Mouse (Mus musculus) left cerebral cortex, adult 11 months (tissue): Measurements from ENCODE around the gene E030018B13Rik.

Source experiments
- DNase-seq: peaks from one replicate; pipeline ENCODE4 v3.0.0; 2022; ENCODE audit warnings: low spot score

Gene E030018B13Rik

DNA sequence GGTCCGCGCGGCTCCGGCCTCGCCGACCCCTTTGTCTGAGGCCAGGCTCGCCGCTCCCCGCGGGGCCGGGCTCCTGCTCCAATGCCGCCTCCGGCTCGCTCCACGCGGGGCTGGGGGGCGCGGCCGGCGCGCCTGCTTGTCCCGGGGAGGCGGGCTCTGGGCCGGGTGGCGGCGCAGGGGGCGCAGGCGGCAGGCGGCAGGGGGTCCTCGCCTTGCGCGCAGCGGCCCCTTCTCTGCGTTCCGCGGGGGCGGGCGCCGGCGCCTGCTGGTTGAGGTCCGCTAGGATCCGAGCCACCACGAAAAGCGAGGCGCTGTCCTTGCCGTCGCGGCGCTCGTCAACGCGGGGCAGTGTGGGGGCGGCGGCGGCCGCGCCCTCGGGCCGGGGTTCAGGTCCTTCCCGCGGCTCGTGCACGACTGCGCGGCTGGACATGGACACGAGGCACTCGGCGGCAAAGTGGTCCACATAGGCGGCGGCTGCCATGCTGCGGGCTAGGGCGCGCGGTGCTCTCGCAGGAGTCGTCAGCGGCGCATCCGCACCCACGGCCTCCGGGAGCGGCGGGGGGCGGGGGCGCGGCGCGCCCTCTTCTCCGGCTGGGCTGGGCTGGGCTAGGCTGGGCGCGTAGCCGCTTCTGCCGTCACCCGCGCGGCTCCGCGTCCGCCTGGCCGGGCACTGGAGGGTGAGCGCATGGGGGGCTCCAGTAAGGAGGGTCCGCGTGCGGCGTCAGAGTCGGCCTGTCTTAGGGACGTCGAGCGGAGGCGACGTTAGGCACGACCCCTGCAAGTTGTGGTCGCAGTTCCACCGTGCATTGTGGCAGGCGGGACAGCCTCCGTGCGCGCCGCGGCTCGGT, 21.6 kb downstream of the E030018B13Rik start:
- no peak for DNase-seq

DNA sequence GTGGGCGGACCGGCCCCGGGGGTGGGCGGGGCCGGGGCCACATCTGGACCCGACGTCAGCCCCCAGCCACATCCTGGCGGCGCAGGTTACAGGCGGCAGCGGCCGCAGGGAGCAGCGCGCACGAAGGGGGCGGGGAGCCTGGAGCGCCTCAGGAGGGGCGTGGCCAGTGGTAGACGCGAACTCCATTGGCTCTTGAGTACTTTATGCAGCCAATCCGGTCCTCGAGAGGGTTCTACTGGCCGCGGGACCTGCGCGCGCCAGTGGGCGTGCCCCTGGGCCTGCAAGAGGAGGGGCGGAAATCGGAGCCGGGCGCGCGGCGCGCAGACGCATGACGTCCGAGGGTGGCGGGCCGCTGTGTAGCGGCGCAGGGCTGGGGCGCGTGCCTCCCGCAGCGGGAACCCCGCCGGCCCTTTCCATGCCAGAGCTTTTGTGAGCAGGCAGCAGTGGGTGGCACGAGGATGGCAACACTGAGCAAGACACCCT, 22.3 kb downstream of the E030018B13Rik start, which contains the start of gene Klf13:
TSS of gene Klf13 (minus strand) at position 2 of the 483 bp plus-strand sequence.
- DNase-seq: peak; percentile 98

DNA sequence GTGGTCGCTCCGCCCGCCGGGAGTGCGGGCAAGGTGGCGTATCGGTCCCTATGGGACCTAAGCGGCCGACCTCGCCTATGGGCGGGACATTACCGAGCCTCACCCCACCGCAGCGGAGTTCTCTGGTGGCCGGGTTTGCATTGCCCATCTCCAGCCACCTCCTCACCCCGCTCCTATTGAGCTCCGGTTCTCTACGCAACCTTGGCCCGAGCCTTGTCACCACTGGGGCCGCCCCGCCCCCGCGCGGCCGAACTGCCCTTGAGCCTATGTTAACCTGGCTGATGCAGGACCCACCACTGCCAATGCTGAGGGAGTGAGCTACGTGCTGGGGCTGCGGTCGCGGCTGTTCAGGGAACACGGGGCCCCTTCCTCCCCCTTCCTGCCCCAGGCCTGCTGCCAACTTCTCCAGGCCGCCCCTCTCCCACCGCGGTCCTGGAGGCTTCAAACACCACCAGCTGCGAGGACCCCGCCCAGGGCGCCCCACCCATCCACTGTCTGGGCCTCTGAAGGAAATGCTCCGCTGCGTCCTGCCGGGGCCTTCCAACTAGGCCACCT, 22.8 kb downstream of the E030018B13Rik start:
- DNase-seq: no peak

DNA sequence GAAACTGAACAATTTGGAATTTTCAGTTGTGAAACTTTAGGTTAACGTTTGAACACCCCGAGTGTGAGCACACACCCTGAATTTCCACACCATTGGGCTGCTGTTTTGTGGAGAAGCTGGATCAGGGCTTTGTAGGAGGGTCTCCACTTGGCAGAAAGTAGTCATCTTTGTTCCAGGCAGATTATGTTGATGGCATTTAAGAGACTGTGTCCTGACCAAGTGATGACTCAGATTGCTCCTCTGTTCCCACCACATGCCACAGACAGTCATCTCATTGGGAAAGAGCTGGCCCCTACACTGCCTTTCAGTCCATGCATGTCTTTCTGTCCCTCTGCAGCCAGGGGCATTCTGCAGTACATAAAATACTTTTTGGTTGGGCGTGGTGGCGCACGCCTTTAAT, 23.7 kb downstream of the E030018B13Rik start:
- no peak for DNase-seq

DNA sequence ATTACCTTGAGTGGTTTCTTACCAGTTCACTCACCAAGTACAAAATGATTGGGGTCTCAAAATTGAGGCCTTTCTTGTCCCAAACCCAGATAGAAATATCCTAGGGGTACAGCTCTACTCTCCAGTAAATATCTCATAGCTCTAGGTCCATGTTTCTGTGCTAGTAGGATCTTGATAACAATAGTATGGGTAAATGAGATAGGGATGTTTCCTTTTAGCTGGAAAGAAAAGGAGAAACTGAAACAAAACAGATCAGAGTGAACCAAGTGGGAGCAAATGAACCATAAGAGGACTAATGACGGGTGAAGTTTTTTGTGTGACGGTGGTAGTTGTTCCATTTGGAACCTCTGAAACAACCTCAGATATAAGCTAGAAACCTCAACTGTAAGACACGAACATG, 24.4 kb downstream of the E030018B13Rik start:
- DNase-seq: no peak

DNA sequence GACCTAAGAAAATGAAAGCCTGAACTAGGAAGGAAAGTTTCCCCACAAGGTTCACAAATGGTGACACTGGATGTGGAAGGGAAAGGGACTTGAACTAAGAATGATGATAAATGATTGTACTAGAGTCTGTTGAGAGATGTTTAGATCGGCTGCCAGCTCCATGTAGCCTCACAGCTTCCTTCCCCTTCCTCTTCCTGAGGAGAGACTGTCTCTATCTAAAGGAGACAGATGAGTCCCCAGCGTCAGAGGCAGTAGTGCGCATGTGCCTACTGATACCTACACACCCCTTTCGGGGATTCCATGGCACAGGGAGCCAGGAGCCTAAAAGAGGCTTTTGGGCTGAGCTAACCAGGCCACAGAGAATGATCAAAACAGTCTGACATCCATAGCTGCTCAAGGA, 24.8 kb downstream of the E030018B13Rik start:
- DNase-seq: no peak

DNA sequence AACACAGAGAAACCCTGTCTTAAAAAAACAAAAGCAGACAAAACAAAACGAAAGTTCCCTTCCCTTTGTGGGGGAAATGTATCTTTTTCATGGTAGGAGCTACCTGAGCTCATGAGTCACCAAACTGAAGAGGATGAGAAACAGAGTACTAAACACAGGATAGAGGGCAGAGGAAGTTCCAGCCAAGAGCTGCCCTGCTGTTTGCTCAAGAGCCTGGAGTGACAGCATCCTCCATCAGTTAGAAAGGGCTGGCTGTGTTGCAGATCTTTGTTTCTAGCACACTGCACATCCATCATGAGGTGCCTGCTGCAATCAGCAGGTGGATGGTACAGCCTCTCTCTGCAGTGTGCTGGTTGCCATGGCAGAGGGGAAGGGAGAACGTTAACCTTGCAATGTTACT, 27.3 kb downstream of the E030018B13Rik start:
- no peak for DNase-seq

DNA sequence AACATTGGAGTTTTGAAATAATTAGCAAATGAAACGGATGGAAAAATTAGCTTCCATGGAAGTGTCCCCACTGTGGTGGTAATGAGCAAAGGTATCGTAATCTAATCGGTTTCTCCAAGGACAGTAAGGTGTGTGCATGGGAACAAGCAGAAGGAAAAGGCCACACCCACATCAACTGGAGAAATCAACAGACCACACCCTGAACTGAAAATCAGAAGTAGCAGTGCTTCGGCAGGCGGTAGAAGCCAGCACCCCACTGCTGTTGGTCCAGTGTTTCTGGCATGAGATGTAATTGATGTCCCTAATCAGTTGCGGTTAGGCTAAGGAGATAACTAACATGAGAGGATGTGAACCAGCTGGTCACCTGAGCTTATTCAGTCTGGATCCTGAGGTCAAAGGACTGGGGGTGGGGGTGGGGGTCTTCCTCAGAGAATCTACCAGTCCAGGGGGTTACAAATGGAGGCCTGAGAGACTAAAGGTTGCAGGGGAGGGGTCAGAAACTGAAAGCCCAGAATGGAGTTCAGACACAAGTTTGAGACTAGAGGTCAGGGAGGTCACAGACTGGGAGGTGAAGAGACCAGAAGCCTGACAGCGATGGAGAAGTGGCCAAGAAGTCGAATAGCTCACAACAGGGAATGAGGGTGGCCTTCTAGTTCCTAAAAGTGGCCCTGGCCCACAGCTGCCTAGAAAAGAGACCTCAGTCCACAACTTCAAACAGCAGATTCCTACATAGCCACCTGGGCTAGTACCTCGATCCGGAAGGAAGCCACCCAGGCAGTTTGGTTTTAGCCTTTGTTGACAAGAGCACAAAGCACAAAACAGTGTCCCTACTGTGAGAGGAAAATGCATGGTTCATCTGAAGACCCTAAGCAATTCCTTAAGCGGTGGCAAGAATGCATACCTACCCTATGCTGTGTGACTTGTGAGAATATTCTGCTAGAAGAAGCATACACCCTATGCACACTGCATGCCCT, 31.1 kb downstream of the E030018B13Rik start:
- DNase-seq: no peak

DNA sequence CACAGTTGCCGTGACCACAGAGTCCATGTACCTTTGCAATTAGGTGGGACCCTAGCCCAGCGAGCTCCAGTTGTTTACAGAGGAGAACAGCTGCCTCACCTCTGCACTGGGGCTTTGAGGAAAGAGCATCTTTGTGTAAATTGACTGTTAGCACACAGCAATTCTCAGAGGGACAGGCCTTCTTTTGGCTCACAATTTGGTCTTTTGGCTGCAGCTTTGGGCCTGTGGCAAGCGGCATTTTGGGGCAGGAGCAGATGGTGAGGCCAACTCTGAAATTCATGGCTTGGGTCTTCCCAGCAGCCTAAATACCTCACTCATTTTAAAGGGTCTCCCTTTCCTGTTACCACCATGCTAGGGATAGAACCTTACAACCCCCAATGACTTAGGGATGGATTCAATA, 32.5 kb downstream of the E030018B13Rik start:
- DNase-seq: no peak

DNA sequence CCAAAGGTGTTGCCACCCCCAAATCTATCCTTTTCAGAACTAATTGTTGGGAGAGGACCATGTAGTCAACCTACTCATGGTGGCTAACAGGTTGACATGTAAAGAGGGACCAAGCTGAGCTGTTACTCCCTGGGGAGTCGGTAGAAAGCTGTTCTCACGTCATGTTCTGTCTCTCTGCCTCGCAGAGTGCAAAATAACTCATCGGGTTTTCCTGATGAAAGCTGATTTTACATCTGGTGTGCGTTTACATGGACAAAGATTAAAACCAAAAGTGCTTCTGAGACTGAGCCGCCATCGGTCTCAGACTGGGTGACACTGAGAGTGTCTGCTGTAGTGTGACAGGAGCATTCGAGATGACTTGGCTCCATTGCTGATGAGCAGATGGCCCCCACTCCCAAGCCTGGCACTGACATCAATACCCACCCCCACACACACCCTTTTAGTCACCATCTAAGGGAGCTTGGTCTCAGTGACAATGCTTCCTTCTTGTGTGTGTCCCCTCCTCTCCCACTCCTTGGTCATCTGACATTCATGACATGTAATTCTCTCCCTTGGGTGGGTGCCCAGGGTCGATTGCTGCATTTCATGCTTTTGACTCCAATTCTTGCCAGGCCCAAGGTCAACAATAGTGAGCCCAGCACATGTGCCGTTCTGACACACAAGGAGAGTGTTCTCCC, 34.4 kb downstream of the E030018B13Rik start:
- peak; percentile 68 for DNase-seq

DNA sequence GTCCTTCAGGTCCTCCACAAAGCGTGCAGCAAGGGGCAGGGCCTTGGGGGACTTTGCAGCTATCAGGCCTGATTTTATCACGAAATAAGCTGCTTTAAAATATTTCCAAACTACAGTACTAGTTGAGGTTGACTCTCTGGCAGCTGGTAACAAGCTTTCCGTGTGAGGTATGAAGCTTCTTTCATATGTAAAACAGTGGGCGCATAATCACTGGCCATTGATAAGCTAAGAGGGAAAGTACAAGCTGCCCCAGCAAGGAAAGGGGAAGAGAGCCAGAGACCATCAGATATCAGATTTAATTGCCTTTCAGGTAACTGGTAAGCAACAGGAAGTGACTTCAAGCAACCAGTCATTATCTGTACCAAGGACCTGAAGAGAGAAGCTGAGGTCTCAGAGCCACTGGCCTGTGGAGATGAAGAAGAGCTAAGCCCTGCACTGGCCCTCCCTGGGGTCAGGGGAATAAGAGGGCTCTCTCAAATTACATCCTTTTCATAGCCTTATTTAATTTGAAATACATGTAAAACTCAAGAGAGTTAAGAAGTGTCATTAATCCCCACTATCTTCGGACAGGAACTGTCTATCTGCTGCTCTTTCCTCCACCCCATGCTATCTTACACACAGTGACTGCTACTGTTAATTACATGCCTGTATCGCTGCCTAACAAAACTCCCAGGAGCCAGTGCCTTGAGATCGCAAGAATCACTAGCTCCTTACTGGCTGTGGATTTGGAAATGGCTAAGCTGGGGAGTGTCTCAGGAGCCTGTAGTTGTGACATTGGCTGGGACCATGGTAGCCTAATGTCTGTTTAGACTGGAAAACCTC, 35.6 kb downstream of the E030018B13Rik start:
- no peak for DNase-seq

DNA sequence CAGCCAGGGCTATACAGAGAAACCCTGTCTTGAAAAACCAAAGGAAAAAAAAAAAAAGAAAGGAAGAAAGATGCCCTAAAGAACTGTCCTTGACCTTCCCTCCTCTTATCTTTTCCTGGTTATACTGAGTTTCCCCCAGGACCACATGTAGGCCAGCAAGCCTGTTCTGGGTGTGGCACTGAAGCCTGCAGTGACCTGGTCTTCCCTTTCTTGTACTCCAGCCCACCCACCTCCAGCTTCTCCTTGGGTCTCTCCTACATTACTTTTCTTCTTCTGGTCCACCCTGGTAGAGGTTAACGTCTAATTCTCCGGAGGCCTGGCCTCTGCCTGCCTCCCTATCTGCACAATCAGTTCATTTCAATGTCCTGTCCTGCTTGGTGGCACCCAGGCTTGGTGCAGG, 38.8 kb downstream of the E030018B13Rik start:
- no peak for DNase-seq

DNA sequence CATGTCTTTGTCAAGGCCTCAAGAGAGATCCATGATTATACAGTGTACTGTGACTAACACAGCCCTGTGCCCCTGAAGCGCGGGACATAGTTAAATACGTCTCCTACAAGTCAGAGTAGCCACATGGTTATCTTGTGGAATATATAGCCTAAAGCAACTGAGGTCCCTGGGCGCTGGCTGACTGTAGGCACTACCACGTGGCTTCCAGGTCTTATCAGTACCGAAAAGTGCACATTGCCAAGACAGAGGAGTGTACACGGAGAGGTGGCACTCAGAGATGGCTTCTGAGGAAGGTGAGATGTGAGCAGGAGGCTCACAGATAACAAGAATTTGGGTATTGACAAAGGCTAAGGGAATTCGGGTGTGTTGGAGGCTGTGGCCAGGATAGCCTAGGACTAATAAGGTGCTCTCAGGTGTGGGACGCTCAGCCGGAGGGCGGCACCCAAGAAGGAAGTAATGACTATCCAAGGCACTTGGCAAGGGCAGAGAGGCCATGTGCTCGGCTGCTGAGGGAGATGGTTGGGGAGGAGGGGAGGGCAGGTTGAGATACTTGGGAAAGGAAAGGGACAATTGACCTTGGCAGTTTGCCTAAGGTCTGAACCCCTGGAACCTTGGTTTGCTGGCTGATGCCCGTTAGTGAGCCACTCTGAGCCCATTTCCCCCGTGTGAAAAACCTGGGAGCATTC, 39.6 kb downstream of the E030018B13Rik start:
- no peak for DNase-seq

DNA sequence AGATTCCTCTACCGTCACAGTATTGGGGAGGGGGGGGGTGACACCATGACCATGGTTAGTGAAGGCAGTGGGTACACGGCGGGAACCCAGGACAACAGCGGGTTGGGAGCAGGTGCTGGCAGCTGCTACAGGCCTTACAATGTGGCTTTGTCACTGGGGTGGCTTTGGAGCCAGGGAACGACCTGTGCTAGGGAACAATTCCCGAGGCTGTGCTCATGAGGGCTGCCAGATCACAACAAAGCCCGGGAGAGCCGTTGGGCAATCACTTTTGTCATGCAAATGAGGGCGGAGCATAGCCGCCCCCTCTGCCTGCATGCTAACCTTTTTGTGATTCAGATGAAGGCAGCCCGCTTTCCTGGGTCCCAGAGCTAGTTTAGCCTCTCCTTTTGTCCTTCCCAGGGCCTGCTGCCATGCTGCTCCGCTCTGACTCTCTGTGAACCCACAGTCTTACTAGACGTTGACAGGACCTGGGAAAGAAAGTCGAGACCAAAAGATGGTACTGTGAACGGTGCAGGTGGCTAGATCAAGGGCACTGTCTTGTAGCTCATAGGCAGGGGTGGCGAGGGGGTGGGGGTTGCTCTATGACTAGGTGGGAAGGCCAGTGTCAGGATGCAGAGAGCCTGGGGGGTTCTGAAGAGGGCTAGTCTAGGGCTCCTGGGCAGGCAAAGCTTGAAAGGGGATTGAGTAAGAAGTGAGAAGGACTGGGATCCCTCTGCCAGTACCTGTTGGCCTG, 40.5 kb downstream of the E030018B13Rik start:
- peak; percentile 74 for DNase-seq

DNA sequence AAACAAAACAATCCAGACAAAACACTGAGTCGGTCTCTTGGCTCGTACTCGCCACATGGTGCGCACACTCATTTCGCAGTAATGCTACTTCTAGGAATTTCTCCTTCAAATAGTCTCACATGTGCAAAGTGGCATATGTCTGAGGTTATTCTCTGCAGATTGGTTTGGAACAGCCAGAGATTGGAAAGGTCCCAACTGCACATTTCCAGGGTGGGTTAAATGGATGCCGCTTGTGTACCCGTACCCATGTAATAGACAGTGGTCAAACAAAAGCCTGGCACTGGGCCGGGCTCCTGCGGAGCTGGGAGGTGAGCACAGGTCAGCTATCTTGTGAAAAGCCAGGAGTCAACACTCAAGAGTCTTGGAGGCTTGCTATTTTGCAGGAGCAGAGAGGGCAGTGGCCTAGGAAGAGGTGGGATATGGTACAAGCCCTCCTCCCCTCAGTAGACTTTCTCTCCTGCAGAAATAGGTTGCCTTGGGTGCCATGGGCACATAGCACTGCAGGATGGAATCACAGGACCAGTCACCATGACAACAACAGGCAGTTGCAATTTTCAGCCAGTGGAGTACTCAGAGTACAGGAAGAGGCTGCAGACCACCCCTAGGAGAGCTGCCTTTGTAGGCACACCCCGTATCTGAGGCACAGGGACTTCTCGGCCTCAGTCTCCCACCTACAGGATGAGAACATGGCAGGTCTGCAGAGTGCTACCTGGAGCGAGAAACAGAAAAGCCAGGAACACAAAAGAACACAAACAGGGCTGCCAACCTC, 41.4 kb downstream of the E030018B13Rik start:
- no peak for DNase-seq

DNA sequence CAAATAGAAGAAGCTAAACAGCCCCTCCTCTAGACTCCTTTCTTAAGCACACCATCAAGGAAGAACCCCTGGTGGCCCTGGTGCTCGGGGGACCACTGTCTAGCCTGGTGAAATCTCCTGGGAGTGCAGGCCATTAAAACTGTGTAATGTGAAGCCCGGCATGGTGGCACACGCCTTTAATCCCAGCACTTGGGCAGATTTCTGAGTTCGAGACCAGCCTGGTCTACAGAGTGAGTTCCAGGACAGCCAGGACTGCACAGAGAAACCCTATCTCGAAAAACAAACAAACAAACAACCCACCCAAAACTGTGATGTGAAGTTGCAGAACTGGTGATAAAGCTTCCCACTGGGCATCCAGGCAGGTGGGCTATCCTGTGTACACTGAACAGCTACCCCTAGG, 47.0 kb downstream of the E030018B13Rik start:
- no peak for DNase-seq

DNA sequence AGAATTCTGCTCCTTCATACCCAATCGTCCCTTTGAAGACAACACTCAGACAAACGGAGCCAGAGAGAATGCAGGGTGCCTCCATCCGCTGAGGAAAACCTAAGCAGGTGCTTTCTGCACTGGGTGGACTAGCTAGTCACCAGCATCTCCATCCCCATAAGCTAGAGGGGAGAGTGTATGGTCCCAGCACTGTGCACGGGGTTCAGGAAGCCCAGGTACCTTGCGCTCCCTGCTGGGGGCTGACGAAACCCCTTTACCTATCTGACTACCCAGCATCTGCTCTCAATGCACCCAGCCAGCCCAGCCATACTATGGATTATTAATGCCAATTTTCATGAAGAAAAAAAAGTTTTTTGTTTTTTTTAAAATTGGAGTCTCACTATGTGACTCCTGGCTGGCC, 47.5 kb downstream of the E030018B13Rik start:
- DNase-seq: no peak

DNA sequence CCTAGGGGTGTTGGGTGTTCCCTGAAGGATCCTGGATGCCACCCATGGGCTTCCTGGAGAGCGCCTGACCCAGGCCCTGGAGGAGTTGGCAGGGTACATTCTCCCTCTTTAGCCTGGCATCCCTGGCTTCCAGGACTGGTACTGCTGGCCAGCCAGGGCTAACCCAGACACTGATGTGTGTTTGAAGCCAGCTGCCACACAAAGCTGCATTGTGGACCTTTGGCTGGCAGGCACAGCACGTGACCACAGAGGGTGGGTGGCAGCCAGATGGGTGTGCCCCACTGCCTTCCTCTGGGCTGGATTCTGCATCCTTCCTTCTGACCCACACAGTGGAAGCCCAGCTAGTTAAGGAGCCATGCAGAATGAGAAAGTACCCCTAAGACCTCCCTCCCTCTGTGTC, 48.5 kb downstream of the E030018B13Rik start:
- peak; percentile 79 for DNase-seq
